Mouse (Mus musculus) C2C12 (cell line): ENCODE data around the gene Adat3.

ENCODE experiments used
- CEBPB ChIP-seq: IDR thresholded peaks from one replicate; pipeline ENCODE4 v1.6.1; 2011; ENCODE audit warnings: low read depth, mild to moderate bottlenecking, control low read depth, moderate library complexity
- CTCF ChIP-seq: IDR thresholded peaks from one replicate; pipeline ENCODE4 v1.5.1; 2011; ENCODE audit not compliant: control insufficient read depth, insufficient read depth, insufficient read length
- FOSL1 ChIP-seq: IDR thresholded peaks from one replicate; pipeline ENCODE4 v1.8.0; 2011; ENCODE audit warnings: mild to moderate bottlenecking, low read length; ENCODE audit not compliant: poor library complexity, insufficient read depth, severe bottlenecking
- MAX ChIP-seq: IDR thresholded peaks from one replicate; pipeline ENCODE4 v1.6.1; 2011; ENCODE audit warnings: mild to moderate bottlenecking, control low read depth
- MYOD1 ChIP-seq: IDR thresholded peaks from one replicate; pipeline ENCODE4 v1.6.1; 2011; ENCODE audit warnings: low read depth; ENCODE audit not compliant: control insufficient read depth, insufficient read length
- MYOG ChIP-seq: IDR thresholded peaks from one replicate; pipeline ENCODE4 v1.6.1; 2011; ENCODE audit not compliant: control insufficient read depth, insufficient read length; ENCODE audit errors: extremely low read depth
- USF1 ChIP-seq: IDR thresholded peaks from one replicate; pipeline ENCODE4 v1.6.1; 2011; ENCODE audit warnings: low read depth, mild to moderate bottlenecking, control low read depth, moderate library complexity

DNA sequence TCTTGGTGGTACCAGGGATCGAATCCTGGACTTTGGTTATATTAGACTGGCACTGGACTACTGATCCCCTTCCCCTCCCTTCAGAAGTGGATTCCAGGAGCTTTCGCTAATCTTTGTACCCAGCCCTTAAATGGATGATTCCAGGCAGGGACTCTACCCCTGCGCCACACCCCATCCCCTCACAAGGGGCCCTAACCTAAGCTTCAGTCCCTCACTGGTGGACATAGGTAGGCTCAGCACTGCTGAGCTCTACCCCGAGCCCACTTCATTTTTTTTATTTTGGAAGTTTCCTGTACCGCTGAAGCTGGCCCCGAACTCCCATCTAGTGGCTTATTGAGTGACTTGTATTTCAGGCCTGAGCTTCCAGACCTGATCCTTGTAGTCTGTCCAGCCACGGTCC is 684 bp downstream of the Adat3 start:
- TF ChIP-seq MAX (no peak), CTCF (no peak), USF1 (no peak), MYOD1 (no peak), CEBPB (no peak), MYOG (no peak), FOSL1 (no peak)
